Mouse (Mus musculus): ENCODE results near the gene Slc17a2. TPM values are rescaled to one million over a fixed set of nuclear protein-coding genes. Genes with fewer than 3 reads are reported as not detected.

Slc17a2 gene
- total and polyA plus RNA-seq, 3 experiments: not detected

GRCm38 (mm10) chr13:23864711-23865110, 57.9 kb downstream of the Slc17a2 start:
- no peak for DNase-seq (ENCODE audit: extremely low read depth)
- Histone ChIP-seq H3K36me3 (replicated peaks in 1 of 2; ENCODE audit: control insufficient read depth in 1 of 2, insufficient read depth in 1 of 2, low read length in 1 of 2) (no peaks in the 10 kb centered on the region), H3K4me3 (replicated peaks in 1 of 3; ENCODE audit: low read depth in 2 of 3, low read length in 2 of 3, poor library complexity in 1 of 3) (no peak overlapping the region), H3K79me2 (replicated peaks; ENCODE audit: control insufficient read depth, extremely low read depth, insufficient read depth, poor library complexity, severe bottlenecking) (no peaks in the 10 kb centered on the region), H3K4me1 (ENCODE audit: control insufficient read depth in 1 of 2, insufficient read depth in 2 of 2) (0 out of 4 replicates have a peak, but pooled peaks cover 0 to 2% of the 10 kb centered on the region in 2 experiments), H3K27ac (ENCODE audit: insufficient read depth, low read depth) (no peak overlapping the region), H3K9me3 (replicated peaks; ENCODE audit: low read length) (no peaks in the 10 kb centered on the region), H3K27me3 (replicated peaks) (no peaks in the 10 kb centered on the region), H3K4me2 (ENCODE audit: insufficient read depth, low read depth, poor library complexity, severe bottlenecking) (no peak overlapping the region), H3K9ac (ENCODE audit: insufficient read depth, low read depth) (no peak overlapping the region)
- in situ Hi-C loops (cut with MboI; ENCODE audit: low pct_ligation_motif_present, low pct_unique_long_range_greater_than_20kb, low sequenced_read_pairs) (no loop called here), dilution Hi-C loops (cut with MboI; ENCODE audit: extremely low pct_ligation_motif_present, extremely low pct_unique_long_range_greater_than_20kb, low sequenced_read_pairs) (no loop called here)
- TF ChIP-seq USF1 (IDR thresholded peaks at IDR 0.05; ENCODE audit: low read depth, low read length): no peak
- TF ChIP-seq RCOR1 (conservative IDR thresholded peaks at IDR 0.05; ENCODE audit: low read depth, low read length): no peak
- no peak for TF ChIP-seq MAZ (IDR thresholded peaks at IDR 0.05; ENCODE audit: low read depth, low read length)
- TF ChIP-seq E2F4 (IDR thresholded peaks at IDR 0.05; ENCODE audit: insufficient replicate concordance, low read depth, low read length): no peak
- no peak for TF ChIP-seq MYC (IDR thresholded peaks at IDR 0.05; ENCODE audit: low read depth, low read length)
- no peak for TF ChIP-seq USF2 (conservative IDR thresholded peaks at IDR 0.05; ENCODE audit: low read depth, low read length)
- TF ChIP-seq SIN3A (IDR thresholded peaks at IDR 0.05; ENCODE audit: low read length): no peak
- TF ChIP-seq POLR2AphosphoS2 (IDR thresholded peaks at IDR 0.05; ENCODE audit: low read depth, low read length): no peak
- TF ChIP-seq ELF1 (IDR thresholded peaks at IDR 0.05; ENCODE audit: low read depth, low read length): no peak
- TF ChIP-seq ZC3H11A (IDR thresholded peaks at IDR 0.05; ENCODE audit: low read depth, low read length): no peak
- no peak for TF ChIP-seq POLR2A (IDR thresholded peaks at IDR 0.05; ENCODE audit: low read depth, low read length)
- no peak for TF ChIP-seq IRF4 (IDR thresholded peaks at IDR 0.05; ENCODE audit: low read depth, low read length)
- no peak for TF ChIP-seq NELFE (IDR thresholded peaks at IDR 0.05; ENCODE audit: low read depth, low read length)
- no peak for TF ChIP-seq HCFC1 (IDR thresholded peaks at IDR 0.05; ENCODE audit: low read depth, low read length)
- TF ChIP-seq TCF12 (IDR thresholded peaks at IDR 0.05; ENCODE audit: low read depth, low read length): no peak
- no peak for TF ChIP-seq KAT2A (IDR thresholded peaks at IDR 0.05; ENCODE audit: insufficient replicate concordance, low read length)

GRCm38 (mm10) chr13:23866086-23866710, 59.4 kb downstream of the Slc17a2 start:
- dilution Hi-C loops (cut with MboI; ENCODE audit: extremely low pct_ligation_motif_present, extremely low pct_unique_long_range_greater_than_20kb, low sequenced_read_pairs): no loop called here
- in situ Hi-C loops (cut with MboI; ENCODE audit: low pct_ligation_motif_present, low pct_unique_long_range_greater_than_20kb, low sequenced_read_pairs): no loop called here
- no peak for DNase-seq (ENCODE audit: extremely low read depth)

More at GRCm38 (mm10) chr13:23866086-23866710, 59.4 kb downstream of the Slc17a2 start:
- Histone ChIP-seq H3K27me3 (replicated peaks) (no peaks in the 10 kb centered on the region), H3K4me2 (ENCODE audit: insufficient read depth, low read depth, poor library complexity, severe bottlenecking) (no peak overlapping the region), H3K79me2 (replicated peaks; ENCODE audit: control insufficient read depth, extremely low read depth, insufficient read depth, poor library complexity, severe bottlenecking) (no peaks in the 10 kb centered on the region), H3K36me3 (replicated peaks in 1 of 2; ENCODE audit: control insufficient read depth in 1 of 2, insufficient read depth in 1 of 2, low read length in 1 of 2) (no peaks in the 10 kb centered on the region), H3K4me1 (ENCODE audit: control insufficient read depth in 1 of 2, insufficient read depth in 2 of 2) (0 out of 4 replicates have a peak, but pooled peaks cover 0 to 2% of the 10 kb centered on the region in 2 experiments), H3K9ac (ENCODE audit: insufficient read depth, low read depth) (no peak overlapping the region), H3K4me3 (replicated peaks in 1 of 3; ENCODE audit: low read depth in 2 of 3, low read length in 2 of 3, poor library complexity in 1 of 3) (no peak overlapping the region), H3K9me3 (replicated peaks; ENCODE audit: low read length) (no peaks in the 10 kb centered on the region), H3K27ac (ENCODE audit: insufficient read depth, low read depth) (no peak overlapping the region)
- TF ChIP-seq MAX (IDR thresholded peaks at IDR 0.05; ENCODE audit: low read length) (no peak), JUN (IDR thresholded peaks at IDR 0.05; ENCODE audit: insufficient read depth, low read depth, low read length) (no peak), ZKSCAN1 (IDR thresholded peaks at IDR 0.05; ENCODE audit: borderline replicate concordance, low read depth, low read length) (no peak), IRF4 (IDR thresholded peaks at IDR 0.05; ENCODE audit: low read depth, low read length) (no peak), MAFK (IDR thresholded peaks at IDR 0.05; ENCODE audit: insufficient replicate concordance, low read length) (no peak), NRF1 (IDR thresholded peaks at IDR 0.05; ENCODE audit: low read depth, low read length) (no peak)
